Mouse (Mus musculus): ENCODE results near the gene Kdm8. TPM values are rescaled to one million over a fixed set of nuclear protein-coding genes. Genes with fewer than 3 reads are reported as not detected.

Kdm8 gene
- polyA plus RNA-seq, 1 experiment from 2014 or later: 5.5 TPM

DNA sequence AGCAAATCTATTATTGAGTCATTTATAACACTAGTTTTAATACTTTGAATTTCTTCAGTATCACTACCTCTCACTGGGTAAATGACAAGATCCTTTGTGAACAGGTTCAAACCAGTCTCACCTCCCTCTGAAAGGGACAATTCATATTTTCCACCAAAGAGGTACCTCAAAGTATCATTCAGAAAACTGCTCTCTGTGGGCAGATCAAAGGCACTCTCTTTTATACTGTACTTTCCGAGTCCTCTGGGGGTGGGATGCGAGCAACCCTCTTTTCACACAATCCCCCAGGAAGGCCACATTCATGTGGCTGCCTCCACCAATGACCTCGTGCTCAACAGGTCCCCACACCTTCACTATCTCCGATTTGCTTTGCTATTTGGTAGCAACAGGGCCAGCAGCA lies 30.1 kb downstream of the Kdm8 start:
- peaks cover 13% of the 10 kb centered on the region for H3K36me3 ChIP-seq (ENCODE audit: control insufficient read depth, insufficient read depth, low read length)
- H3K4me2 ChIP-seq (ENCODE audit: low read length): no peak overlapping the region
- no peak overlapping the region for H3K9ac ChIP-seq (replicated peaks; ENCODE audit: low read length)
- H3K9me3 ChIP-seq (ENCODE audit: control insufficient read depth, low read length): no peaks in the 10 kb centered on the region
- H3K4me1 ChIP-seq (ENCODE audit: control insufficient read depth, insufficient read depth, low read length): peaks cover 6% of the 10 kb centered on the region
- H3K27ac ChIP-seq (replicated peaks; ENCODE audit: low read depth, low read length): no peak overlapping the region
- no peaks in the 10 kb centered on the region for H3K27me3 ChIP-seq (ENCODE audit: control insufficient read depth, insufficient read depth, low read length)
- ATAC-seq (ENCODE audit: low FRiP score, low TSS enrichment) (no peak), DNase-seq (no peak)
- no peak overlapping the region for H3K4me3 ChIP-seq (replicated peaks; ENCODE audit: low read depth, low read length)
- WGBS: 86% methylated on average over 4 of the region's 4 CpGs

DNA sequence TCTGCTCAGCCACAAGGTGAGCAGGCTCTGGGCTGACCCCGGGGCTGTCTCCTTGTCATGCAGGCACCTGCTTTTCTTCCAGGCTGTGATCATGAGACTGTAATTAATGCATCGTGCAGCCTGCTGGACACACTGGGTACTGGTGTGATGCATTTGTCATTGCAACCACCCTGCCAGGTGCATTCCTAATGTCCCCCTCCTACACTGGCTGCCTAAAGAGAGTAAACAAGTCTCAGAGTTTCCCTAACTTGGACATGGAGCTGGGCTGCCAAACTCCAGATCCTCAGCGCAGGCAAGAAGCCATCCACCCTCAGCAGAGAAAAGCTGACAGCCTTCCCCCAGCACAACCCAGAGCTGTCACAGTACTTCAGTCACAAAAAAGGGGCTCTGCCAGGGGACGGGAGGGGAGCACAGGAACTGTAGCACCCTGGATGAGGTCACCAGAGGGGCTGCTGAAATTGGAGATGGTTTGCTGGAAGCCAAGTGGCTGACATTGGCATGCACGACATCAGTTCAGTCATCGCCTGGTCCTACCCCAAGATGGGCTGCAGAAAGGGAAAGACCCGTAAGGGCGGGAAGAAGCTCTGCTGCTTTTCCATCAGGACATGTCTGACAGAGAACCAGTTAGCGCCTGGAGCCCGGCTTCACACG lies 31.2 kb downstream of the Kdm8 start:
- 53% methylated on average over 11 of the region's 11 CpGs for WGBS
- H3K9ac ChIP-seq (replicated peaks; ENCODE audit: low read length): no peak overlapping the region
- no peak for ATAC-seq (ENCODE audit: low FRiP score, low TSS enrichment)
- DNase-seq: peak; percentile 18
- H3K27ac ChIP-seq (replicated peaks; ENCODE audit: low read depth, low read length): peak overlapping the region; percentile 28; the same call in 1 of the 2 replicates
- no peaks in the 10 kb centered on the region for H3K27me3 ChIP-seq (ENCODE audit: control insufficient read depth, insufficient read depth, low read length)
- H3K4me3 ChIP-seq (replicated peaks; ENCODE audit: low read depth, low read length): no peak overlapping the region
- peaks cover 6% of the 10 kb centered on the region for H3K4me1 ChIP-seq (ENCODE audit: control insufficient read depth, insufficient read depth, low read length)
- peaks cover 15% of the 10 kb centered on the region; the same call in 1 of the 2 replicates for H3K36me3 ChIP-seq (ENCODE audit: control insufficient read depth, insufficient read depth, low read length)
- H3K4me2 ChIP-seq (ENCODE audit: low read length): no peak overlapping the region
- no peaks in the 10 kb centered on the region for H3K9me3 ChIP-seq (ENCODE audit: control insufficient read depth, low read length)

DNA sequence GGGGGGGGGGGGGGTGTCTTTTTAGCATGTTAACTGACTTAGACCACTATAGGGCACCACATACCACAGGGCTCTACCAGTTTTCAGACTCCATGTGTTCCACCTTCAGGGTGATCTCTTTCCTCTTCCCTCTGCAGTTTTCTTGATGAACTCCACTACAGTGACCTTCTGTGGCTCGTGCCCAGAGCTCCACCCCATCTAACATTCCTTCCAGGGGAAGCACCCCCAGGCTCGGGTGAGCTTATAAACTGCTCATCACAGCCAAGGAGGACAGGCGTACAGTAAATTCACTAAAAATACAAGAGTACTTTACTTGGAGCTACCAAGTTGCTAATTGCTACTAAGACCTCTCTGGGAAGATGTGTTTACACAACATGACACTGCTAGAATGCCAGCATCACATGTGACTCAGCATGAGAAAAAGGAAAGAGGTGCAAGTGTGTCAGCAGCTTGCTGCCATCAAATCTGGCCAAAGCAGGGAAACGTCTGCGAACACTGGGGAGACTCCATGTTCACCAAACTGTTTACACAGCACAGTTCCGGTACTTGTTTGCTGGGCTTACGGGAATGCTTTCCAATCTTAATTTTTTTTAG lies 34.0 kb downstream of the Kdm8 start:
- Histone ChIP-seq H3K36me3 (ENCODE audit: control insufficient read depth, insufficient read depth, low read length) (peaks cover 23% of the 10 kb centered on the region), H3K27me3 (ENCODE audit: control insufficient read depth, insufficient read depth, low read length) (no peaks in the 10 kb centered on the region), H3K4me2 (ENCODE audit: low read length) (no peak overlapping the region), H3K9me3 (ENCODE audit: control insufficient read depth, low read length) (no peaks in the 10 kb centered on the region), H3K4me3 (replicated peaks; ENCODE audit: low read depth, low read length) (no peak overlapping the region), H3K27ac (replicated peaks; ENCODE audit: low read depth, low read length) (no peak overlapping the region), H3K9ac (replicated peaks; ENCODE audit: low read length) (no peak overlapping the region), H3K4me1 (ENCODE audit: control insufficient read depth, insufficient read depth, low read length) (no peaks in the 10 kb centered on the region)
- 91% methylated on average over 7 of the region's 7 CpGs for WGBS
- ATAC-seq (ENCODE audit: low FRiP score, low TSS enrichment) (no peak), DNase-seq (no peak)

DNA sequence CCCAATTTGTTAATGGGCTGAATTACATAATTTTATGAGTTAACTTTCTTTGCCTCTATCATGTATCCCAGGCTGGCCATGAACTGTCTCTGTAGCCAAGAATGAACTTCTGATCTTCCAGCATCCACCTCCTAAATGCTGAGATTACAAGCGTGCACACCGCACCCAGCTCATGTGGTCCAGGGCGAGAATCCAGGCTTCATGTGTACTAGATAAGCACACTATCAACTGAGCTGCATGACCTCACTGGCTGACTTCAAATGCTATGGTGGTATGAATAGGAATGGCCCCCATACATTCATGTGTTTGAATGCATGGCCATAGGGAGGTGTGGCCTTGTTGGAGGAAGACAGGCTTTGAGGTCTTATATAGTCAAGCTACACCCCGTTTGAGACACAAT lies 36.0 kb downstream of the Kdm8 start:
- Histone ChIP-seq H3K36me3 (ENCODE audit: control insufficient read depth, insufficient read depth, low read length) (peaks cover 36% of the 10 kb centered on the region), H3K9ac (replicated peaks; ENCODE audit: low read length) (no peak overlapping the region), H3K4me1 (ENCODE audit: control insufficient read depth, insufficient read depth, low read length) (no peaks in the 10 kb centered on the region), H3K4me2 (ENCODE audit: low read length) (no peak overlapping the region), H3K27ac (replicated peaks; ENCODE audit: low read depth, low read length) (no peak overlapping the region), H3K9me3 (ENCODE audit: control insufficient read depth, low read length) (no peaks in the 10 kb centered on the region), H3K27me3 (ENCODE audit: control insufficient read depth, insufficient read depth, low read length) (no peaks in the 10 kb centered on the region), H3K4me3 (replicated peaks; ENCODE audit: low read depth, low read length) (no peak overlapping the region)
- WGBS: 94% methylated on average over 4 of the region's 4 CpGs
- DNase-seq: no peak
- no peak for ATAC-seq (ENCODE audit: low FRiP score, low TSS enrichment)

DNA sequence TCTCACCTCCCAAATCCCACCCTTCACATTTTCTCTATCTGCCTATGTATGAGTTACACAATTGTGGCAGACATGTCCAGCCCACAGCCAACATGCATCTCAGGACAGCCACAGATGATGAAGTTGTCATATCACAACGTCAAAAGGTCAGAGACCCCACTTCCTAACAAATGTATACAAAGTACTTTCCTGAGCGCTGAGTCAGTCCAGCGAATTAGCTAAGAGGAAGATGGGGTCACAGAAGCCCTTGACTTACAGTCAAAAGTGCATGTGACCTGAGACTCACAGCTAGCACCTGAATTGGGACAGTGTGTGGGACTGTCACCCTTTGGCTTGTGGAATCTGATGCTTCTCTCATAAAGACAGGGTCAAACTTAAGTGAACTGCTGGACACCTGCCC lies 37.9 kb downstream of the Kdm8 start:
- no peak overlapping the region for H3K27ac ChIP-seq (replicated peaks; ENCODE audit: low read depth, low read length)
- H3K4me2 ChIP-seq (ENCODE audit: low read length): no peak overlapping the region
- no peaks in the 10 kb centered on the region for H3K9me3 ChIP-seq (ENCODE audit: control insufficient read depth, low read length)
- no peak for DNase-seq
- ATAC-seq (ENCODE audit: low FRiP score, low TSS enrichment): no peak
- no peak overlapping the region for H3K9ac ChIP-seq (replicated peaks; ENCODE audit: low read length)
- H3K4me3 ChIP-seq (replicated peaks; ENCODE audit: low read depth, low read length): no peak overlapping the region
- peaks cover 41% of the 10 kb centered on the region for H3K36me3 ChIP-seq (ENCODE audit: control insufficient read depth, insufficient read depth, low read length)
- H3K27me3 ChIP-seq (ENCODE audit: control insufficient read depth, insufficient read depth, low read length): no peaks in the 10 kb centered on the region
- H3K4me1 ChIP-seq (ENCODE audit: control insufficient read depth, insufficient read depth, low read length): no peaks in the 10 kb centered on the region
- 93% methylated on average over 3 of the region's 3 CpGs for WGBS

DNA sequence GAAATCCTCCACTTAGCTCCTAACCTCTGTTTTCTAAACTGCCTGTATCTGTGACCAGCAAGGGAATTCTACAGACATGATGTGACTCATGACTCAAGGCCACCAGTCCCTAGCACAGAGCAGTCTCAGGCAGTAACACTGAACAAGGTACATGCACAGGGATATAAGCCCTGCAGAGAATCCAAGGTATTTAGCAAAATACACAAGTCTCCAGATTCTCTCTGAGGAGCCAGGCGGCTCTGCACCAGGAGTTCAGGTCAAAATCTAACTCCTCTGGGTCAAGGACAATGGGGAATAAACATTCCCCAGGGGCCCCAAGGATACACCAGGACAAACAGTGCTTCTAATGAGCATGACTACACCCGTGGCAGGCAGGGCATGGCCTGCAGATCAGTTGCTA lies 38.4 kb downstream of the Kdm8 start:
- Histone ChIP-seq H3K4me1 (ENCODE audit: control insufficient read depth, insufficient read depth, low read length) (no peaks in the 10 kb centered on the region), H3K4me3 (replicated peaks; ENCODE audit: low read depth, low read length) (no peak overlapping the region), H3K4me2 (ENCODE audit: low read length) (no peak overlapping the region), H3K9ac (replicated peaks; ENCODE audit: low read length) (no peak overlapping the region), H3K36me3 (ENCODE audit: control insufficient read depth, insufficient read depth, low read length) (peaks cover 38% of the 10 kb centered on the region), H3K27me3 (ENCODE audit: control insufficient read depth, insufficient read depth, low read length) (no peaks in the 10 kb centered on the region), H3K27ac (replicated peaks; ENCODE audit: low read depth, low read length) (no peak overlapping the region), H3K9me3 (ENCODE audit: control insufficient read depth, low read length) (no peaks in the 10 kb centered on the region)
- ATAC-seq (ENCODE audit: low FRiP score, low TSS enrichment) (no peak), DNase-seq (no peak)
- WGBS: 56% methylated on average over 2 of the region's 2 CpGs

DNA sequence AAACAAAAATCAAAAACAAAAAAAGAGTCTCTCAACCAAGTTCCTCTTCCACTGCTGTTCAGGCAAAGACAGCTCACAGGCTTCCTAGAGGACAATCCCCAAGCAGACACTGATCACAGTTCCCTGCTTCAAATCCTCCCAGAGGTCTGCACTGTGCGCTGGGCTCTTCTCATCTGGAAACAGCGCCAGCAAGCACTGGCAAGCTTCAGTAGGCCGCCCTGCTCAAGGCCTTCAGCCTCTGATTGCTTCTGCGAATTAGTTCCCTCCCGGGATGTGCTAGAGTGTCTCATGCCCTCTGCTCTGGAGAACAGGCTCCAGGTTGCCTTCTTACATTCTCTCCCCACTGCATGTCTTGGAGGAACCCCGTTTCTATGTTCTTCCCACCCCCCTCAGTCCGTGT lies 40.3 kb downstream of the Kdm8 start:
- Histone ChIP-seq H3K9me3 (ENCODE audit: control insufficient read depth, low read length) (no peaks in the 10 kb centered on the region), H3K27ac (replicated peaks; ENCODE audit: low read depth, low read length) (no peak overlapping the region), H3K27me3 (ENCODE audit: control insufficient read depth, insufficient read depth, low read length) (no peaks in the 10 kb centered on the region), H3K4me2 (ENCODE audit: low read length) (no peak overlapping the region), H3K4me1 (ENCODE audit: control insufficient read depth, insufficient read depth, low read length) (no peaks in the 10 kb centered on the region), H3K36me3 (ENCODE audit: control insufficient read depth, insufficient read depth, low read length) (peaks cover 38% of the 10 kb centered on the region), H3K9ac (replicated peaks; ENCODE audit: low read length) (no peak overlapping the region), H3K4me3 (replicated peaks; ENCODE audit: low read depth, low read length) (no peak overlapping the region)
- 92% methylated on average over 7 of the region's 7 CpGs for WGBS
- DNase-seq (no peak), ATAC-seq (ENCODE audit: low FRiP score, low TSS enrichment) (no peak)

DNA sequence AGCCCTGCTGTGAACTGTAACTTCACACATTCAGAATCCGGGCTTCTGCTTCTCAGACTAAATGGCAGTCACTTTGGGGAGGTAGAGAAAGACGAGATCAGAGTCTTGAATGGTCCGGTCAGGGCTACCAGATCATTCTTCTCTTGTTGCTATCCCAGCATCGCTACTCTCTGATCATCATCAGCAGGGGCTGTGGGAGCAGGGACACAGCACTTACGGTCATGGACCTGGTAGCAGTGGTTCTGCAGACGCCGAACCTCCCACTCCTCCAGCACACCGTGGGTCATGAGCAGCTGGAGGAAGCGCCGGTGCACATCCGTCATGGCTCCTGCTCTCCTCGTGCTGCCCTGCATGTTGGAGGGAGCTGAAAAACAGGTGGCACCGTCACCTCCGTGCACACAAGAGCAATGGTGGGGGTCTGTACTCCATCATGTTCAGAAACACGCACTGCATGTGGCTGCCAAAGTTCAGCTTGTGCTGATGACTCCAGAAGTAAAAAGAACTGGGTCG lies 41.7 kb downstream of the Kdm8 start:
- Histone ChIP-seq H3K27ac (replicated peaks; ENCODE audit: low read depth, low read length) (no peak overlapping the region), H3K4me2 (ENCODE audit: low read length) (no peak overlapping the region), H3K9ac (replicated peaks; ENCODE audit: low read length) (no peak overlapping the region), H3K4me3 (replicated peaks; ENCODE audit: low read depth, low read length) (no peak overlapping the region), H3K36me3 (ENCODE audit: control insufficient read depth, insufficient read depth, low read length) (peaks cover 31% of the 10 kb centered on the region), H3K27me3 (ENCODE audit: control insufficient read depth, insufficient read depth, low read length) (no peaks in the 10 kb centered on the region), H3K9me3 (ENCODE audit: control insufficient read depth, low read length) (no peaks in the 10 kb centered on the region), H3K4me1 (ENCODE audit: control insufficient read depth, insufficient read depth, low read length) (peaks cover 5% of the 10 kb centered on the region; the same call in 1 of the 2 replicates)
- ATAC-seq (ENCODE audit: low FRiP score, low TSS enrichment): no peak
- 93% methylated on average over 16 of the region's 16 CpGs for WGBS
- no peak for DNase-seq

DNA sequence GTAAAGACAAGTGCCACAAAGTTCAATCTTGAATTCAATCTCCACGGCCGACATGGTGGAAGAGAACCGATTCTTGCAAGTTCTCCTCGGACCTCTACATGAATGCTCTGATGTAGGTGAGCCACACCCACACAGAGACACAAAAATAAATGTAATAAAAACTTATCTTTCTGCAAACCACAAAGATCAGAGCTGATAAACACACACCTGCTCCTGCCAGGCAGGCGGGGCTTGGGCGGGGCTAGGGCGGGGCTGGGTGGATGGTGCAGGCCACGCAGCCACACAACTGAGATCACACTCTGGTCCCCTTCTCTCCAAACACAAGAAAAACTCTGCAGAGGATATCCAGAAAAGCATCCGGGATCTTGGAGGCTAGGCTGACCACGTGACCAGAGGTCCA lies 42.6 kb downstream of the Kdm8 start:
- no peak overlapping the region for H3K4me3 ChIP-seq (replicated peaks; ENCODE audit: low read depth, low read length)
- no peaks in the 10 kb centered on the region for H3K9me3 ChIP-seq (ENCODE audit: control insufficient read depth, low read length)
- no peak overlapping the region for H3K4me2 ChIP-seq (ENCODE audit: low read length)
- no peak for DNase-seq
- H3K27me3 ChIP-seq (ENCODE audit: control insufficient read depth, insufficient read depth, low read length): no peaks in the 10 kb centered on the region
- H3K27ac ChIP-seq (replicated peaks; ENCODE audit: low read depth, low read length): no peak overlapping the region
- WGBS: 92% methylated on average over 10 of the region's 10 CpGs
- no peak for ATAC-seq (ENCODE audit: low FRiP score, low TSS enrichment)
- H3K4me1 ChIP-seq (ENCODE audit: control insufficient read depth, insufficient read depth, low read length): peaks cover 9% of the 10 kb centered on the region; the same call in 1 of the 2 replicates
- no peak overlapping the region for H3K9ac ChIP-seq (replicated peaks; ENCODE audit: low read length)
- peaks cover 26% of the 10 kb centered on the region for H3K36me3 ChIP-seq (ENCODE audit: control insufficient read depth, insufficient read depth, low read length)

Measured in midbrain, embryonic 14.5 days (tissue).